Mouse (Mus musculus) neural tube, embryonic 12.5 days (tissue): Measurements from ENCODE around the gene Ubn1. TPM values are rescaled to one million over a fixed set of nuclear protein-coding genes. Genes with fewer than 3 reads are reported as not detected.
A peak's percentile ranks its signal among the peaks of the same experiment; 100 is the strongest.

Source experiments
- ATAC-seq: fragments of 200-750 bp; cut with Nextera tagmentation; 2 replicates; pipeline ENCODE4 v1.8.0; 2017; ENCODE audit warnings: low read depth, mild to moderate bottlenecking, moderate TSS enrichment, moderate library complexity; ENCODE audit not compliant: low FRiP score
- H3K27ac ChIP-seq: fragments of 300-500 bp; sonication (generic); 2 replicates; pipeline ENCODE4 v1.5.1; 2016
- H3K27me3 ChIP-seq: fragments of 300-500 bp; sonication (generic); replicated peaks from 2 replicates; pipeline ENCODE4 v1.6.1; 2016; ENCODE audit warnings: mild to moderate bottlenecking
- H3K36me3 ChIP-seq: fragments of 300-500 bp; sonication (generic); 2 replicates; pipeline ENCODE4 v1.6.1; 2016; ENCODE audit warnings: mild to moderate bottlenecking
- H3K4me1 ChIP-seq: fragments of 300-500 bp; sonication (generic); 2 replicates; pipeline ENCODE4 v1.6.1; 2016
- H3K4me2 ChIP-seq: fragments of 300-500 bp; sonication (generic); replicated peaks from 2 replicates; pipeline ENCODE4 v1.6.1; 2016; ENCODE audit warnings: mild to moderate bottlenecking
- H3K4me3 ChIP-seq: fragments of 300-500 bp; sonication (generic); 2 replicates; pipeline ENCODE4 v1.5.1; 2016
- H3K9ac ChIP-seq: fragments of 300-500 bp; sonication (generic); 2 replicates; pipeline ENCODE4 v1.6.1; 2016; ENCODE audit warnings: mild to moderate bottlenecking
- H3K9me3 ChIP-seq: fragments of 300-500 bp; sonication (generic); 2 replicates; pipeline ENCODE4 v1.6.1; 2016; ENCODE audit warnings: mild to moderate bottlenecking
- WGBS: fragments of 180-500 bp; shearing (Covaris S2); methylation state at CpG from one replicate; pipeline ENCODE4 v1.1.7; 2016; 5-methylcytosine and 5-hydroxymethylcytosine counted together
- polyA plus RNA-seq: library from polyadenylated mRNA; unstranded; fragments of >200 nt; fragmentation: Nextera tagmentation; extraction: Ambion mirVana; gene quantifications from 2 replicates; pipeline ENCODE4 v1.2.1, GENCODE M21; 2016

Gene Ubn1
- 25.2 and 25.5 TPM in 2 replicates for polyA plus RNA-seq

- H3K4me2 ChIP-seq, result peak within 1 kb of the TSS; percentile 97
- peak within 1 kb of the TSS; percentile 90 for H3K27ac ChIP-seq
- H3K27me3 ChIP-seq, result no peaks in the 10 kb centered on the region
- peak; percentile 99 for ATAC-seq
- WGBS, result under 1% methylated on average over 56 of the region's 56 CpGs
- peaks cover 21% of the 10 kb centered on the region for H3K4me1 ChIP-seq
- H3K36me3 ChIP-seq, result peaks cover 35% of the 10 kb centered on the region
- no peaks in the 10 kb centered on the region for H3K9me3 ChIP-seq
- peak within 1 kb of the TSS; percentile 97 for H3K4me3 ChIP-seq
- peak within 1 kb of the TSS; percentile 92 for H3K9ac ChIP-seq
These were observed at the start of gene Ubn1, which contains the start of gene Glyr1 for GRCm38 (mm10) chr16:5049774-5050234. Gene Ubn1, plus strand, starts transcription at chr16:5050057. Gene Glyr1, minus strand, starts transcription at chr16:5049863.

- no peak overlapping the region for H3K4me3 ChIP-seq
- H3K27me3 ChIP-seq, result no peaks in the 10 kb centered on the region
- WGBS, result 71% methylated on average over 3 of the region's 3 CpGs
- no peak overlapping the region for H3K27ac ChIP-seq
- no peaks in the 10 kb centered on the region for H3K36me3 ChIP-seq
- H3K4me1 ChIP-seq, result no peaks in the 10 kb centered on the region
- no peak overlapping the region for H3K9ac ChIP-seq
- ATAC-seq, result no peak
- H3K4me2 ChIP-seq, result no peak overlapping the region
- no peaks in the 10 kb centered on the region for H3K9me3 ChIP-seq
These were observed 49.2 kb upstream of the Ubn1 start for GRCm38 (mm10) chr16:5000611-5001010.

GRCm38 (mm10) chr16:5007067-5007466 is 42.8 kb upstream of the Ubn1 start, which contains the start of gene Smim22:
Gene Smim22, plus strand, starts transcription at chr16:5007288.
- 53% methylated on average over 5 of the region's 5 CpGs for WGBS
- Histone ChIP-seq H3K9me3 (no peaks in the 10 kb centered on the region), H3K9ac (no peak within 1 kb of the TSS), H3K27ac (no peak within 1 kb of the TSS), H3K27me3 (no peaks in the 10 kb centered on the region), H3K4me2 (no peak within 1 kb of the TSS), H3K4me1 (peaks cover 4% of the 10 kb centered on the region), H3K4me3 (no peak within 1 kb of the TSS), H3K36me3 (peaks cover 12% of the 10 kb centered on the region)
- no peak for ATAC-seq

- Histone ChIP-seq H3K4me2 (no peak overlapping the region), H3K4me1 (peaks cover 8% of the 10 kb centered on the region), H3K9me3 (no peaks in the 10 kb centered on the region), H3K36me3 (peaks cover 12% of the 10 kb centered on the region), H3K9ac (no peak overlapping the region), H3K27ac (no peak overlapping the region), H3K27me3 (no peaks in the 10 kb centered on the region), H3K4me3 (no peak overlapping the region)
- ATAC-seq, result no peak
- 50% methylated on average over 6 of the region's 6 CpGs for WGBS
These were observed 42.4 kb upstream of the Ubn1 start for GRCm38 (mm10) chr16:5007492-5007891.

- H3K4me1 ChIP-seq, result peaks cover 14% of the 10 kb centered on the region
- H3K4me2 ChIP-seq, result no peak overlapping the region
- no peak overlapping the region for H3K9ac ChIP-seq
- ATAC-seq, result no peak
- peaks cover 12% of the 10 kb centered on the region for H3K36me3 ChIP-seq
- no peak overlapping the region for H3K27ac ChIP-seq
- no peak overlapping the region for H3K4me3 ChIP-seq
- 86% methylated on average over 12 of the region's 12 CpGs for WGBS
- no peaks in the 10 kb centered on the region for H3K9me3 ChIP-seq
- H3K27me3 ChIP-seq, result no peaks in the 10 kb centered on the region
These were observed 41.8 kb upstream of the Ubn1 start for GRCm38 (mm10) chr16:5008076-5008475.

- 90% methylated on average over 10 of the region's 10 CpGs for whole genome bisulfite sequencing
- H3K4me2 ChIP-seq, result no peak overlapping the region
- no peak overlapping the region for H3K4me3 ChIP-seq
- no peak for ATAC-seq
- no peak overlapping the region for H3K9ac ChIP-seq
- H3K27ac ChIP-seq, result no peak overlapping the region
- peaks cover 14% of the 10 kb centered on the region for H3K4me1 ChIP-seq
- H3K27me3 ChIP-seq, result no peaks in the 10 kb centered on the region
- H3K9me3 ChIP-seq, result no peaks in the 10 kb centered on the region
- H3K36me3 ChIP-seq, result peaks cover 23% of the 10 kb centered on the region
These were observed 39.4 kb upstream of the Ubn1 start for GRCm38 (mm10) chr16:5010371-5010935.

GRCm38 (mm10) chr16:5011285-5011684 is 38.6 kb upstream of the Ubn1 start:
- 91% methylated on average over 7 of the region's 7 CpGs for WGBS
- H3K4me2 ChIP-seq, result no peak overlapping the region
- H3K36me3 ChIP-seq, result peaks cover 32% of the 10 kb centered on the region
- H3K9me3 ChIP-seq, result no peaks in the 10 kb centered on the region
- no peaks in the 10 kb centered on the region for H3K27me3 ChIP-seq
- no peak overlapping the region for H3K4me3 ChIP-seq
- H3K4me1 ChIP-seq, result peaks cover 14% of the 10 kb centered on the region
- H3K9ac ChIP-seq, result no peak overlapping the region
- no peak for ATAC-seq
- H3K27ac ChIP-seq, result no peak overlapping the region

- Histone ChIP-seq H3K9me3 (no peaks in the 10 kb centered on the region), H3K4me1 (peaks cover 14% of the 10 kb centered on the region), H3K9ac (peak overlapping the region; percentile 59), H3K4me2 (peak overlapping the region; percentile 78), H3K4me3 (peak overlapping the region; percentile 45), H3K27ac (no peak overlapping the region; the same call in 1 of the 2 replicates), H3K27me3 (no peaks in the 10 kb centered on the region), H3K36me3 (peaks cover 42% of the 10 kb centered on the region)
- no peak for ATAC-seq
- WGBS, result 55% methylated on average over 13 of the region's 13 CpGs
These were observed 37.5 kb upstream of the Ubn1 start for GRCm38 (mm10) chr16:5012036-5013005.

- peak; percentile 98 for ATAC-seq
- H3K36me3 ChIP-seq, result peaks cover 51% of the 10 kb centered on the region
- 1% methylated on average over 62 of the region's 63 CpGs for WGBS
These were observed 36.6 kb upstream of the Ubn1 start, which contains the start of gene Rogdi for GRCm38 (mm10) chr16:5013054-5013838. Gene Rogdi, minus strand, starts transcription at chr16:5013553.

GRCm38 (mm10) chr16:5014578-5014977 is 35.3 kb upstream of the Ubn1 start:
- no peaks in the 10 kb centered on the region for H3K27me3 ChIP-seq
- no peak overlapping the region for H3K27ac ChIP-seq
- H3K4me1 ChIP-seq, result peaks cover 14% of the 10 kb centered on the region
- no peak overlapping the region for H3K4me2 ChIP-seq
- peaks cover 58% of the 10 kb centered on the region for H3K36me3 ChIP-seq
- H3K9ac ChIP-seq, result no peak overlapping the region
- H3K4me3 ChIP-seq, result no peak overlapping the region
- WGBS, result 92% methylated on average over 4 of the region's 4 CpGs
- no peaks in the 10 kb centered on the region for H3K9me3 ChIP-seq
- no peak for ATAC-seq

More at GRCm38 (mm10) chr16:5013054-5013838, 36.6 kb upstream of the Ubn1 start, which contains the start of gene Rogdi:
- H3K4me2 ChIP-seq, result peak within 1 kb of the TSS; percentile 78
- H3K27me3 ChIP-seq, result no peaks in the 10 kb centered on the region
- H3K4me1 ChIP-seq, result peaks cover 14% of the 10 kb centered on the region
- H3K27ac ChIP-seq, result no peak within 1 kb of the TSS; the same call in 1 of the 2 replicates
- H3K9ac ChIP-seq, result peak within 1 kb of the TSS; percentile 59
- H3K9me3 ChIP-seq, result no peaks in the 10 kb centered on the region
- H3K4me3 ChIP-seq, result peak within 1 kb of the TSS; percentile 45

GRCm38 (mm10) chr16:5024021-5024420 is 25.8 kb upstream of the Ubn1 start:
- Histone ChIP-seq H3K4me1 (no peaks in the 10 kb centered on the region), H3K9me3 (no peaks in the 10 kb centered on the region), H3K36me3 (peaks cover 93% of the 10 kb centered on the region), H3K27ac (no peak overlapping the region), H3K4me3 (no peak overlapping the region), H3K4me2 (no peak overlapping the region), H3K27me3 (no peaks in the 10 kb centered on the region), H3K9ac (no peak overlapping the region)
- 98% methylated on average over 3 of the region's 3 CpGs for WGBS
- ATAC-seq, result no peak
